Mouse (Mus musculus) duodenum, adult 2 months (tissue): ENCODE data around the gene Usp22. TPM values are rescaled to one million over a fixed set of nuclear protein-coding genes. Genes with fewer than 3 reads are reported as not detected.

Source experiments
- polyA plus RNA-seq: library from polyadenylated mRNA; depleted of rRNA; stranded (reverse); fragments of >200 nt; gene quantifications from 2 replicates; pipeline ENCODE4 v1.2.3, GENCODE M21; 2012; ENCODE audit warnings: low replicate concordance; rRNA removed

The Usp22 gene
- polyA plus RNA-seq = 19.2 and 25.0 TPM in 2 replicates

GRCm38 (mm10) chr11:61174821-61175658 is at the start of gene Usp22:
Usp22 (minus strand) TSS chr11:61175055.

GRCm38 (mm10) chr11:61207487-61208246 is 32.8 kb upstream of the Usp22 start, which contains the start of gene Aldh3a1:
Aldh3a1 (plus strand) TSS chr11:61207537.

GRCm38 (mm10) chr11:61126606-61127355 is 48.1 kb downstream of the Usp22 start, which contains the start of gene Tnfrsf13b:
Tnfrsf13b (plus strand) TSS chr11:61126755.

Other genes with a start within 250 kb of the Usp22 start
- gene Map2k3, start 243.0 kb downstream of the Usp22 start, polyA plus RNA-seq = 55.4 and 83.7 TPM in 2 replicates
- gene Kcnj12, start 152.5 kb downstream of the Usp22 start, polyA plus RNA-seq = 0.58 and 1.1 TPM in 2 replicates
- gene Tnfrsf13b, start 48.3 kb downstream of the Usp22 start, polyA plus RNA-seq = 17.3 and 17.7 TPM in 2 replicates
- 0.11 and 2.9 TPM in 2 replicates for gene Aldh3a1, start 32.5 kb upstream of the Usp22 start, polyA plus RNA-seq
- 119 and 160 TPM in 2 replicates for gene Aldh3a2, start 92.4 kb upstream of the Usp22 start, polyA plus RNA-seq
- gene Slc47a2, start 167.8 kb upstream of the Usp22 start, polyA plus RNA-seq = 0.26 TPM in 1 of 2 replicates, not detected in the other
- 9.7 and 31.9 TPM in 2 replicates for gene Slc47a1, start 203.3 kb upstream of the Usp22 start, polyA plus RNA-seq